Comparison of ENCODE assay signal across 19 mouse cellular contexts in genomic region chr11:109476653-109477052, GRCm38 (mm10). TPM values are rescaled to one million over a fixed set of nuclear protein-coding genes. Genes with fewer than 3 reads are reported as not detected.
DNase-seq lines count a peak whose midpoint lies in the region; ATAC-seq and TF ChIP-seq lines count a peak whose summit lies in the region.
"Had no signal": no experiment of that assay in that cellular context is flagged by ENCODE, and none has a peak within 500 bp of the region (broad histone marks: within the 10 kb centered on the region; RNA-seq: fewer than 3 reads in every experiment).

No protein-coding gene starts in this region.

- peaks cover 13% of the 10 kb centered on the region for H3K27me3 ChIP-seq in midbrain, embryonic 10.5 days (ENCODE audit: low read depth, poor library complexity, severe bottlenecking)
- H3K27me3 ChIP-seq in midbrain, embryonic 15.5 days (replicated peaks), result 0 out of 2 replicates have a peak, but pooled peaks cover under 1% of the 10 kb centered on the region
- H3K27me3 ChIP-seq in forebrain, embryonic 14.5 days (replicated peaks; ENCODE audit: control insufficient read depth, insufficient read depth, low read length), result no peaks in the 10 kb centered on the region
- H3K27me3 ChIP-seq in hindbrain, postnatal 0 days (ENCODE audit: insufficient read depth, low read length), result no peaks in the 10 kb centered on the region
- peaks cover 3% of the 10 kb centered on the region; the same call in 1 of the 2 replicates for H3K27me3 ChIP-seq in neural tube, embryonic 13.5 days
- H3K27me3 ChIP-seq: lung, embryonic 15.5 days had no signal

- no peak for DNase-seq in midbrain, embryonic 10.5 days (ENCODE audit: low spot score)
- no peak for DNase-seq in forebrain, embryonic 14.5 days (ENCODE audit: low spot score)
- no peak for DNase-seq in hindbrain, postnatal 0 days (ENCODE audit: low spot score)
- no peak for DNase-seq in gastrocnemius, postnatal 4 days (ENCODE audit: low spot score in 2 of 2)
- DNase-seq in kidney, adult 8-10 months, result no peak
- DNase-seq in adrenal gland, postnatal 25 days, result no peak
- DNase-seq: adrenal gland, postnatal 10 days; cerebellum, adult 2 months; gastrocnemius, postnatal 14 days; kidney, adult 18-20 months; right cerebral cortex, postnatal 4 days; thymus, adult 18-20 months had no signal

- no peak for TF ChIP-seq CTCF in hindbrain, postnatal 0 days (IDR thresholded peaks at IDR 0.05; ENCODE audit: low read depth)

- no peaks in the 10 kb centered on the region for H3K9me3 ChIP-seq in midbrain, embryonic 10.5 days (replicated peaks)
- no peaks in the 10 kb centered on the region for H3K9me3 ChIP-seq in midbrain, embryonic 15.5 days
- H3K9me3 ChIP-seq in forebrain, embryonic 14.5 days (replicated peaks; ENCODE audit: control insufficient read depth, low read length), result no peaks in the 10 kb centered on the region
- no peaks in the 10 kb centered on the region for H3K9me3 ChIP-seq in hindbrain, postnatal 0 days (ENCODE audit: low read length)
- H3K9me3 ChIP-seq in neural tube, embryonic 13.5 days, result no peaks in the 10 kb centered on the region
- H3K9me3 ChIP-seq: embryonic facial prominence, embryonic 13.5 days; G1E; limb, embryonic 12.5 days; lung, embryonic 15.5 days had no signal

- H3K36me3 ChIP-seq in midbrain, embryonic 10.5 days, result no peaks in the 10 kb centered on the region
- H3K36me3 ChIP-seq in midbrain, embryonic 15.5 days (replicated peaks), result no peaks in the 10 kb centered on the region
- no peaks in the 10 kb centered on the region for H3K36me3 ChIP-seq in forebrain, embryonic 14.5 days (ENCODE audit: control insufficient read depth, insufficient read depth, low read length)
- no peaks in the 10 kb centered on the region for H3K36me3 ChIP-seq in hindbrain, postnatal 0 days (ENCODE audit: insufficient read depth, low read length)
- no peaks in the 10 kb centered on the region for H3K36me3 ChIP-seq in neural tube, embryonic 13.5 days
- H3K36me3 ChIP-seq: embryonic facial prominence, embryonic 13.5 days; limb, embryonic 12.5 days; lung, embryonic 15.5 days had no signal

- peak overlapping the region; percentile 84 for H3K27ac ChIP-seq in midbrain, embryonic 10.5 days (replicated peaks)
- H3K27ac ChIP-seq in midbrain, embryonic 15.5 days, result no peak overlapping the region
- H3K27ac ChIP-seq in forebrain, embryonic 14.5 days (ENCODE audit: low read depth, low read length), result peak overlapping the region; percentile 30; the same call in 1 of the 2 replicates
- peak overlapping the region; percentile 63 for H3K27ac ChIP-seq in hindbrain, postnatal 0 days
- H3K27ac ChIP-seq in neural tube, embryonic 13.5 days (replicated peaks), result peak overlapping the region; percentile 20
- H3K27ac ChIP-seq: embryonic facial prominence, embryonic 13.5 days; limb, embryonic 12.5 days; lung, embryonic 15.5 days had no signal

- peak overlapping the region; percentile 18 for H3K4me3 ChIP-seq in midbrain, embryonic 10.5 days
- H3K4me3 ChIP-seq in midbrain, embryonic 15.5 days, result no peak overlapping the region
- H3K4me3 ChIP-seq in forebrain, embryonic 14.5 days (ENCODE audit: low read depth, low read length), result no peak overlapping the region
- H3K4me3 ChIP-seq in hindbrain, postnatal 0 days (ENCODE audit: low read length), result no peak overlapping the region
- H3K4me3 ChIP-seq in neural tube, embryonic 13.5 days, result no peak overlapping the region
- H3K4me3 ChIP-seq: embryonic facial prominence, embryonic 13.5 days; limb, embryonic 12.5 days; lung, embryonic 15.5 days had no signal

- WGBS in midbrain, embryonic 10.5 days, result 28% methylated on average over 6 of the region's 6 CpGs
- WGBS in midbrain, embryonic 15.5 days, result 22% methylated on average over 6 of the region's 6 CpGs
- WGBS in forebrain, embryonic 14.5 days, result 24% methylated on average over 6 of the region's 6 CpGs
- 30% methylated on average over 6 of the region's 6 CpGs for WGBS in hindbrain, postnatal 0 days
- 21% methylated on average over 6 of the region's 6 CpGs for WGBS in neural tube, embryonic 13.5 days

- H3K4me2 ChIP-seq in midbrain, embryonic 15.5 days, result no peak overlapping the region
- 0 out of 2 replicates have a peak overlapping the region, but pooled peaks have one; percentile 8 for H3K4me2 ChIP-seq in forebrain, embryonic 14.5 days (ENCODE audit: low read length)
- no peak overlapping the region for H3K4me2 ChIP-seq in hindbrain, postnatal 0 days (ENCODE audit: low read depth, low read length)
- H3K4me2 ChIP-seq in neural tube, embryonic 13.5 days, result no peak overlapping the region
- H3K4me2 ChIP-seq: embryonic facial prominence, embryonic 13.5 days; heart, embryonic 11.5 days; limb, embryonic 12.5 days; lung, embryonic 15.5 days had no signal

- peaks cover 72% of the 10 kb centered on the region for H3K4me1 ChIP-seq in midbrain, embryonic 10.5 days
- peaks cover 14% of the 10 kb centered on the region for H3K4me1 ChIP-seq in midbrain, embryonic 15.5 days
- peaks cover 18% of the 10 kb centered on the region for H3K4me1 ChIP-seq in forebrain, embryonic 14.5 days (ENCODE audit: control insufficient read depth, insufficient read depth, low read length)
- no peaks in the 10 kb centered on the region for H3K4me1 ChIP-seq in hindbrain, postnatal 0 days (ENCODE audit: insufficient read depth, low read length)
- peaks cover 48% of the 10 kb centered on the region for H3K4me1 ChIP-seq in neural tube, embryonic 13.5 days (replicated peaks)

- no peak overlapping the region for H3K9ac ChIP-seq in midbrain, embryonic 15.5 days
- H3K9ac ChIP-seq in forebrain, embryonic 14.5 days (ENCODE audit: low read length), result no peak overlapping the region
- no peak overlapping the region for H3K9ac ChIP-seq in hindbrain, postnatal 0 days (replicated peaks; ENCODE audit: low read length)
- no peak overlapping the region for H3K9ac ChIP-seq in neural tube, embryonic 13.5 days
- H3K9ac ChIP-seq: embryonic facial prominence, embryonic 13.5 days; limb, embryonic 12.5 days; lung, embryonic 15.5 days had no signal

- no peak for ATAC-seq in midbrain, embryonic 15.5 days (replicated peaks)
- ATAC-seq in forebrain, embryonic 14.5 days, result no peak
- ATAC-seq in hindbrain, postnatal 0 days, result no peak
- ATAC-seq in neural tube, embryonic 13.5 days (ENCODE audit: low read depth), result no peak

RNA-seq across cellular contexts. Expression of gene Slc16a6, which starts 3.3 kb away (rescaled TPM):
- polyA plus RNA-seq in midbrain, embryonic 10.5 days (2016; fragmentation: Nextera tagmentation; extraction: Ambion mirVana), result 5.0 and 5.5 TPM in 2 replicates
- 4.1 and 4.3 TPM in 2 replicates for polyA plus RNA-seq in midbrain, embryonic 15.5 days (2015; fragmentation: Nextera tagmentation; extraction: Ambion mirVana)
- 2.8 and 4.4 TPM in 2 replicates for polyA plus RNA-seq in forebrain, embryonic 14.5 days (2014; fragmentation: Nextera tagmentation; extraction: Ambion mirVana)
- 10.5 and 11.2 TPM in 2 replicates for total RNA-seq in hindbrain, postnatal 0 days (2014; rRNA removed)
- 7.9 and 8.7 TPM in 2 replicates for polyA plus RNA-seq in hindbrain, postnatal 0 days (2015; fragmentation: Nextera tagmentation; extraction: Ambion mirVana)
- polyA plus RNA-seq in neural tube, embryonic 13.5 days (2015; fragmentation: Nextera tagmentation; extraction: Ambion mirVana), result 3.3 and 4.0 TPM in 2 replicates
- total RNA-seq in gastrocnemius, postnatal 4 days (2021), result 10 to 100 TPM; 16.8 to 17.6 TPM
- total RNA-seq in adrenal gland, postnatal 25 days (2021), result 0.46 and 0.67 TPM in 2 replicates

RNA-seq across cellular contexts. Expression of gene Arsg, which starts 3.5 kb away (rescaled TPM):
- 1.9 and 2.2 TPM in 2 replicates for polyA plus RNA-seq in midbrain, embryonic 10.5 days (2016; fragmentation: Nextera tagmentation; extraction: Ambion mirVana)
- polyA plus RNA-seq in midbrain, embryonic 15.5 days (2015; fragmentation: Nextera tagmentation; extraction: Ambion mirVana), result 3.7 and 5.0 TPM in 2 replicates
- 5.1 and 6.2 TPM in 2 replicates for polyA plus RNA-seq in forebrain, embryonic 14.5 days (2014; fragmentation: Nextera tagmentation; extraction: Ambion mirVana)
- 10.4 and 13.1 TPM in 2 replicates for total RNA-seq in hindbrain, postnatal 0 days (2014; rRNA removed)
- polyA plus RNA-seq in hindbrain, postnatal 0 days (2015; fragmentation: Nextera tagmentation; extraction: Ambion mirVana), result 9.9 and 10.3 TPM in 2 replicates
- 3.0 and 3.7 TPM in 2 replicates for polyA plus RNA-seq in neural tube, embryonic 13.5 days (2015; fragmentation: Nextera tagmentation; extraction: Ambion mirVana)
- 10 to 100 TPM; 11.3 to 12.4 TPM for total RNA-seq in gastrocnemius, postnatal 4 days (2021)
- total RNA-seq in adrenal gland, postnatal 25 days (2021), result 4.1 and 5.9 TPM in 2 replicates

RNA-seq across cellular contexts. Expression of gene Amz2, which starts 50.9 kb away (rescaled TPM):
- 45.2 and 46.0 TPM in 2 replicates for polyA plus RNA-seq in midbrain, embryonic 10.5 days (2016; fragmentation: Nextera tagmentation; extraction: Ambion mirVana)
- polyA plus RNA-seq in midbrain, embryonic 15.5 days (2015; fragmentation: Nextera tagmentation; extraction: Ambion mirVana), result 55.3 and 56.7 TPM in 2 replicates
- polyA plus RNA-seq in forebrain, embryonic 14.5 days (2014; fragmentation: Nextera tagmentation; extraction: Ambion mirVana), result 78.0 and 79.6 TPM in 2 replicates
- total RNA-seq in hindbrain, postnatal 0 days (2014; rRNA removed), result 145 and 151 TPM in 2 replicates
- polyA plus RNA-seq in hindbrain, postnatal 0 days (2015; fragmentation: Nextera tagmentation; extraction: Ambion mirVana), result 38.4 and 38.8 TPM in 2 replicates
- polyA plus RNA-seq in neural tube, embryonic 13.5 days (2015; fragmentation: Nextera tagmentation; extraction: Ambion mirVana), result 49.1 and 61.1 TPM in 2 replicates
- total RNA-seq in gastrocnemius, postnatal 4 days (2021), result 10 to 100 TPM; 47.4 to 55.9 TPM
- total RNA-seq in adrenal gland, postnatal 25 days (2021), result 41.9 and 53.9 TPM in 2 replicates
